Mouse (Mus musculus): ENCODE measurements around the gene Ptbp3. TPM values are rescaled to one million over a fixed set of nuclear protein-coding genes. Genes with fewer than 3 reads are reported as not detected.

Gene Ptbp3
- polyA plus RNA-seq, 1 experiment from 2014 or later, result 39.9 TPM

GRCm38 (mm10) chr4:59429128-59429527 lies 120.0 kb downstream of the Ptbp3 start:
- Histone ChIP-seq H3K4me3 (replicated peaks) (no peak overlapping the region), H3K27me3 (no peaks in the 10 kb centered on the region), H3K27ac (no peak overlapping the region), H3K4me1 (replicated peaks) (0 out of 2 replicates have a peak, but pooled peaks cover 5% of the 10 kb centered on the region), H3K9me3 (no peaks in the 10 kb centered on the region), H3K36me3 (no peaks in the 10 kb centered on the region), H3K9ac (replicated peaks) (no peak overlapping the region), H3K4me2 (no peak overlapping the region)
- 86% methylated on average over 6 of the region's 6 CpGs for WGBS
- ATAC-seq (ENCODE audit: insufficient number of reproducible peaks, insufficient read depth, low FRiP score, low TSS enrichment, low read depth), result no peak

- Histone ChIP-seq H3K4me1 (replicated peaks) (0 out of 2 replicates have a peak, but pooled peaks cover 10% of the 10 kb centered on the region), H3K9ac (replicated peaks) (no peak overlapping the region), H3K36me3 (no peaks in the 10 kb centered on the region), H3K27ac (no peak overlapping the region), H3K9me3 (no peaks in the 10 kb centered on the region), H3K4me3 (replicated peaks) (no peak overlapping the region), H3K4me2 (no peak overlapping the region), H3K27me3 (no peaks in the 10 kb centered on the region)
- ATAC-seq (ENCODE audit: insufficient number of reproducible peaks, insufficient read depth, low FRiP score, low TSS enrichment, low read depth), result no peak
- WGBS, result 86% methylated on average over 5 of the region's 5 CpGs
Measured at GRCm38 (mm10) chr4:59426429-59426828, 122.7 kb downstream of the Ptbp3 start.

- no peaks in the 10 kb centered on the region for H3K27me3 ChIP-seq
- ATAC-seq (ENCODE audit: insufficient number of reproducible peaks, insufficient read depth, low FRiP score, low TSS enrichment, low read depth), result no peak
- H3K9ac ChIP-seq (replicated peaks), result no peak overlapping the region
- H3K4me3 ChIP-seq (replicated peaks), result no peak overlapping the region
- H3K4me1 ChIP-seq (replicated peaks), result 0 out of 2 replicates have a peak, but pooled peaks cover 8% of the 10 kb centered on the region
- no peak overlapping the region for H3K4me2 ChIP-seq
- H3K9me3 ChIP-seq, result no peaks in the 10 kb centered on the region
- H3K36me3 ChIP-seq, result no peaks in the 10 kb centered on the region
- H3K27ac ChIP-seq, result no peak overlapping the region
Measured at GRCm38 (mm10) chr4:59422808-59423207, 126.4 kb downstream of the Ptbp3 start.

GRCm38 (mm10) chr4:59422025-59422783 lies 127.0 kb downstream of the Ptbp3 start:
- H3K4me1 ChIP-seq (replicated peaks), result 0 out of 2 replicates have a peak, but pooled peaks cover 8% of the 10 kb centered on the region
- H3K27me3 ChIP-seq, result no peaks in the 10 kb centered on the region
- WGBS, result 52% methylated on average over 5 of the region's 5 CpGs
- no peak overlapping the region for H3K4me3 ChIP-seq (replicated peaks)
- no peak for ATAC-seq (ENCODE audit: insufficient number of reproducible peaks, insufficient read depth, low FRiP score, low TSS enrichment, low read depth)
- H3K36me3 ChIP-seq, result no peaks in the 10 kb centered on the region
- H3K9ac ChIP-seq (replicated peaks), result no peak overlapping the region
- H3K9me3 ChIP-seq, result no peaks in the 10 kb centered on the region
- H3K4me2 ChIP-seq, result no peak overlapping the region
- peak overlapping the region; percentile 31; the same call in 1 of the 2 replicates for H3K27ac ChIP-seq

Other genes starting within 250 kb of the Ptbp3 start
- 1.2 and 1.8 TPM in 2 replicates for gene Susd1, start 110.7 kb downstream of the Ptbp3 start, polyA plus RNA-seq (2016; fragmentation: Nextera tagmentation; extraction: Ambion mirVana)
- gene Hsdl2, start 32.2 kb upstream of the Ptbp3 start, polyA plus RNA-seq (2016; fragmentation: Nextera tagmentation; extraction: Ambion mirVana), result 23.2 and 23.3 TPM in 2 replicates
- gene E130308A19Rik, start 76.8 kb upstream of the Ptbp3 start, polyA plus RNA-seq (2016; fragmentation: Nextera tagmentation; extraction: Ambion mirVana), result 35.2 and 36.3 TPM in 2 replicates

All from limb, embryonic 12.5 days (tissue).